Mouse (Mus musculus): ENCODE measurements at regions not wholly inside any gene's neighbourhood (a gene's known extent, or its start where the extent isn't known, plus 50 kb on each side); places are given as distances from the start of the nearest gene placed in this dataset.

GRCm38 (mm10) chr16:77322338-77322737 lies 279.6 kb downstream of the Gm11146 start:
- TF ChIP-seq CTCF (conservative IDR thresholded peaks at IDR 0.05; ENCODE audit: insufficient read depth, insufficient read length, low read depth, low read length): no peak
- TF ChIP-seq POLR2A (IDR thresholded peaks at IDR 0.05; ENCODE audit: low read depth, low read length): no peak

Data from kidney, adult 2 months (tissue).